Mouse (Mus musculus): ENCODE measurements at regions not wholly inside any gene's neighbourhood (a gene's known extent, or its start where the extent isn't known, plus 50 kb on each side); places are given as distances from the start of the nearest gene placed in this dataset.

DNA sequence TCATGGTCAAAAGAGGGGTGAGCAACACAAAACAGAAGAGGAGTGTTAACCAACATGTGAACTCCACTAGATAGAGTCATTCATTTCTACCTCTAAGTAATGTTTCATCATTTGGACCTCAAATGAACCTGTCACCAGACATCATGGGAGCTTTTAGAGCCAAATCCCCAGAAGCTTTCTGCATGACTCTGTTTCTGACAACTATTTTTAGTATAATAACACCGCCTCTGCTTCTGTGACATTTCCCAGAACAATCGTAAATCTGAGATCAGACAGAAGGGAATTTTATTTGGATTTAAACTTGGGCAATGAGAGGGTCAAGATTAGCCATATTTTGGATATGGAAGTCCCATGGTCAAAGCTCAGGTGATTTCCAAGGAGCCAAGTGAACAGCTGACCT lies 61.4 kb upstream of the Thbs1 start:
- H3K4me3 ChIP-seq (ENCODE audit: low read length): no peak overlapping the region
- WGBS: 71% methylated on average over 2 of the region's 2 CpGs
- ATAC-seq (ENCODE audit: low FRiP score, low TSS enrichment): no peak
- no peaks in the 10 kb centered on the region for H3K4me1 ChIP-seq (ENCODE audit: control insufficient read depth, insufficient read depth, low read length)
- H3K4me2 ChIP-seq (replicated peaks; ENCODE audit: low read depth, low read length): no peak overlapping the region
- H3K27me3 ChIP-seq (ENCODE audit: control insufficient read depth, insufficient read depth, low read length): no peaks in the 10 kb centered on the region
- 0 out of 2 replicates have a peak, but pooled peaks cover 2% of the 10 kb centered on the region for H3K9me3 ChIP-seq (ENCODE audit: control insufficient read depth, low read length)
- no peak overlapping the region for H3K9ac ChIP-seq (ENCODE audit: low read depth, low read length)
- H3K27ac ChIP-seq (ENCODE audit: low read depth, low read length): no peak overlapping the region
- H3K36me3 ChIP-seq (ENCODE audit: control insufficient read depth, insufficient read depth, low read length): no peaks in the 10 kb centered on the region

DNA sequence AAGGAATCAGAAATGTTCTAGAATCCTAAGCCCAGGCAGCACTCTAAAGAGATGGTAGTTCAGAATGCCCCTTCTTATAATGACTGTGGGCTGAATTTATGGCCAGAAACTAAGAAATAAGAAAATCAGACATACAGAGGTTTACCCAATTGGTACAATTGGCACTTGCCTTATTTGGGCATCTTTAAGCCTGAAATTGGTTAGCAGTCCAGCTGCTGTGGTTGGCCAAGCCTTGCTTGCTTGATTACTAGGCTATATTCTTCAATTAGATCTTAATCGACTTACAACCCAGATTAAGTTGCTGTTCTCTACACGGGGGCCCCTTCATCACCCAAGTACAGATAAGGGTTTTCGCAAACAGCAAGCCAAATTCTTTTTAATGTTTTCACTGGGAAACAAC lies 60.1 kb upstream of the Thbs1 start:
- Histone ChIP-seq H3K4me1 (ENCODE audit: control insufficient read depth, insufficient read depth, low read length) (no peaks in the 10 kb centered on the region), H3K4me2 (replicated peaks; ENCODE audit: low read depth, low read length) (no peak overlapping the region), H3K36me3 (ENCODE audit: control insufficient read depth, insufficient read depth, low read length) (no peaks in the 10 kb centered on the region), H3K4me3 (ENCODE audit: low read length) (no peak overlapping the region), H3K9ac (ENCODE audit: low read depth, low read length) (no peak overlapping the region), H3K27ac (ENCODE audit: low read depth, low read length) (no peak overlapping the region), H3K9me3 (ENCODE audit: control insufficient read depth, low read length) (no peaks in the 10 kb centered on the region), H3K27me3 (ENCODE audit: control insufficient read depth, insufficient read depth, low read length) (no peaks in the 10 kb centered on the region)
- 91% methylated on average over 3 of the region's 3 CpGs for whole genome bisulfite sequencing
- no peak for ATAC-seq (ENCODE audit: low FRiP score, low TSS enrichment)

DNA sequence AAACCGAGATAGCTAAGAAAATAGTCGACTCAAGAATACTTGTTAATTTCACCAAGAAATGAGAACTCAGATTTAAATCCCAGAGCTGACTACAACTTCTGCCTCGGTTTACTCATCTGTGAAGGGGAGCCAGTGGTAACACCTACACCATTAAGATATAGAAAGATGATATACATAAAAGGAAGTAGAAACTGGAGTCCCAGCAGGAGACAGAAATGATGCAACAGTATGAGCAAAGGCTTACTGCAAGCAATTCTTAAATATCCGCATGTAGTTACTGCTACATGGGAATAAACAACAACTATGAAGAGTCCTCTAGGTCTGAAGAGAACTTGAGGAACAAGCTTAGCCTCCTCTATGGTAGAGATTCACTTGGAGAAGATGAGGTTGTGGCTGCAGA lies 58.2 kb upstream of the Thbs1 start:
- no peak for ATAC-seq (ENCODE audit: low FRiP score, low TSS enrichment)
- Histone ChIP-seq H3K9ac (ENCODE audit: low read depth, low read length) (no peak overlapping the region), H3K36me3 (ENCODE audit: control insufficient read depth, insufficient read depth, low read length) (no peaks in the 10 kb centered on the region), H3K27me3 (ENCODE audit: control insufficient read depth, insufficient read depth, low read length) (no peaks in the 10 kb centered on the region), H3K4me1 (ENCODE audit: control insufficient read depth, insufficient read depth, low read length) (no peaks in the 10 kb centered on the region), H3K4me2 (replicated peaks; ENCODE audit: low read depth, low read length) (no peak overlapping the region), H3K9me3 (ENCODE audit: control insufficient read depth, low read length) (no peaks in the 10 kb centered on the region), H3K4me3 (ENCODE audit: low read length) (no peak overlapping the region), H3K27ac (ENCODE audit: low read depth, low read length) (no peak overlapping the region)
- WGBS: 96% methylated on average over 4 of the region's 4 CpGs

DNA sequence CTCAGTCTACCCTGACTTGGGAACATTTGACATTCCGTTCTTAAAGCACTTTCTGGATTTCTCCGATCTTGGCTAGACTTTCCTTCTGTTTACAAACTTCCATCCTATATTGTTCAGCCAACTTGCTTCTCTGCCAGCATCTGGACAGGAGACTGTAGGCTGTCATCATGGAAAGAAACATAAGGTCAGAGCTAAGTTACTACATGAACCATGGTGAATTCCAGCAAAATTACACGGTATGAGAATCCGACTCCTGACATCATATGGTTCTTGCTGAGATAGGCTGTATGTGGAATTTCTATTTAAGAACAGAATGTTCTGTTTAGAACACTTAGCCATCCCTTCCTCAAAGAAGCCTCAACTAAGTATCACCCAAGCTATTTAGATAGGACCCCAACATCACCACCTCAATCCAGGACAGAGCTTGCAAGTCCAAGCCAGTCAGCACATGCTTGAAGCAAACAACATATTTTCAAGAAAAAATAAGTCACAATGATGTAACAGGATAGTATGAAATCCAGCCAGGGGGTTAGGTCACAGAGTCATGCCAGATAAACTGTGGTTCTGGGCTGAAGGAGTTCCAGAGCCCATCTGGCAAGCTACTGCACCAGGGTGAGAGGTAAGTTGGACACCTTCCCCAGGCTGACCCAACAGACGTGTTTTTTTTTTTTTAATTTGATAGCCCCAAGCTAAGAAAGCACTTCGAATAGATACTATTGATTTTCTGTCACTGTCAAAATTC lies 52.9 kb upstream of the Thbs1 start:
- 83% methylated on average over 6 of the region's 6 CpGs for WGBS
- no peak overlapping the region for H3K9ac ChIP-seq (ENCODE audit: low read depth, low read length)
- H3K36me3 ChIP-seq (ENCODE audit: control insufficient read depth, insufficient read depth, low read length): no peaks in the 10 kb centered on the region
- no peaks in the 10 kb centered on the region for H3K9me3 ChIP-seq (ENCODE audit: control insufficient read depth, low read length)
- H3K27ac ChIP-seq (ENCODE audit: low read depth, low read length): no peak overlapping the region
- no peak for ATAC-seq (ENCODE audit: low FRiP score, low TSS enrichment)
- H3K4me3 ChIP-seq (ENCODE audit: low read length): no peak overlapping the region
- no peaks in the 10 kb centered on the region for H3K4me1 ChIP-seq (ENCODE audit: control insufficient read depth, insufficient read depth, low read length)
- no peaks in the 10 kb centered on the region for H3K27me3 ChIP-seq (ENCODE audit: control insufficient read depth, insufficient read depth, low read length)
- H3K4me2 ChIP-seq (replicated peaks; ENCODE audit: low read depth, low read length): no peak overlapping the region

DNA sequence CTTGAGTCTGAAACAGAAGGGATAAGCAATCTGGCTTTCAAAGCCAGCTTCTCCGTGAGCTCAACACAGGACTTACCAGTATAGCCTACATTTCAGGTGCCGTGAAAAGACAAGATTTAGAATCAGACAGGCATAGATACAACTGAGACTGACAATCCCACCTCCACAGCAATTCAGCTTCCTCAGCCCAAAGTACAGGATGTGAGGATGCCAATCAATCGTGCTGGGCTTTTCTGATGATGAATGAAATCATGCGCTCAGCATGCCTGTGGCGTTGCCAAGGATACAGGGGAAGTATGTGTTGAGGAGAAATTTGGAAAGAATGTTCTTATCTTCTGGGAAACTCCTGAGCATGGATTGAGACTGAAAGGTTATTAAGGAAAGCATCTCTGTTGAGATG lies 50.4 kb upstream of the Thbs1 start:
- H3K4me1 ChIP-seq (ENCODE audit: control insufficient read depth, insufficient read depth, low read length): no peaks in the 10 kb centered on the region
- WGBS: 89% methylated on average over 5 of the region's 5 CpGs

More for the DNA sequence above, 50.4 kb upstream of the Thbs1 start:
- no peak overlapping the region for H3K27ac ChIP-seq (ENCODE audit: low read depth, low read length)
- H3K4me3 ChIP-seq (ENCODE audit: low read length): no peak overlapping the region
- H3K9me3 ChIP-seq (ENCODE audit: control insufficient read depth, low read length): no peaks in the 10 kb centered on the region
- no peak for ATAC-seq (ENCODE audit: low FRiP score, low TSS enrichment)
- H3K4me2 ChIP-seq (replicated peaks; ENCODE audit: low read depth, low read length): no peak overlapping the region
- no peaks in the 10 kb centered on the region for H3K27me3 ChIP-seq (ENCODE audit: control insufficient read depth, insufficient read depth, low read length)
- H3K9ac ChIP-seq (ENCODE audit: low read depth, low read length): no peak overlapping the region
- H3K36me3 ChIP-seq (ENCODE audit: control insufficient read depth, insufficient read depth, low read length): no peaks in the 10 kb centered on the region
